Mouse (Mus musculus) liver, embryonic 14.5 days (tissue): ENCODE measurements around the gene Gpha2.

Experiments
- CTCF ChIP-seq: IDR thresholded peaks from 2 replicates; pipeline ENCODE4 v1.5.1; 2016; ENCODE audit warnings: antibody characterized with exemption, low read depth, control low read depth
- EP300 ChIP-seq: IDR thresholded peaks from 2 replicates; pipeline ENCODE4 v1.6.1; 2016; ENCODE audit warnings: antibody characterized with exemption, low read depth

DNA sequence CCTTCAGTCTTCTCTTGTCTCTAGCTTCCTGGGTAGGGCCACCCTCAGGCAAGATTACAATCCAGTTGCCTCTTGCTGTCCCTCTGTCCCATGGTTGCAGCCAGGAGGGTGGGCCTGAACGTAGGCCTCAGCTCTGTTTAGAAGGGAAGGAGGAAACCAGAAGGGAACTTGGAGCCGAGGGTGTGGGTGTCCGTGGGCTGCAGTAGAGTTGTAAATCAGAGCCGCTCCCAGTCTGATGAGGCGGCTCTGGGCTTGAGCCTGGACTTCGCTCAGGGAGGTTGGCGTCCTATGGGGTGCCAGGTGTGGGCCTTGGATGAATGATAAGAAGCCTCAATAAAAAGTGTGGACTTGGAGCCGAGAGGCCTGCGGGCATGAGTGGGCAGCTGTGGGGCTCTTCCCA, 38.0 kb downstream of the Gpha2 start:
- no peak for TF ChIP-seq CTCF
- TF ChIP-seq EP300: no peak
